Mouse (Mus musculus): ENCODE measurements around the gene Pjvk. TPM values are rescaled to one million over a fixed set of nuclear protein-coding genes. Genes with fewer than 3 reads are reported as not detected.

Pjvk gene
- polyA plus RNA-seq, 1 experiment from 2014 or later = 0.65 TPM

DNA sequence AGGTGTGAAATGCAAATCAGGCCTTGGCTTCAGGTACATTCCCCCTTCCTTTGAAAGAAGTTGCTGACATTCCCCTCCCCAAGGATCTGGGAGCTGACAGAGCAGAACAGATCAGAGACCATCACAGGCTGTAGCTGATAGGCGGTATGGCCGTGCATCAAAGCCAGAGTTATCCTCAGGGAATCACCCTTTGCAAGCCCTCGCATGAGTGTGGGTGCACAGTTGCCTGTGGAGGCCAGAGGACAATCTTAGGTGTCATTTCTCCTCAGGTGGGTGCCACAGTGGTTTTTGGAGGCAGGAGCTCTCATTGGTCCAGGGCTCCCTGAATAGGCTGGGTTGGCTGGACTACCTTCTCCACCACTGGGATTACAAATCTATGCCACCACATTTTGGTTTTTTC lies 53.9 kb downstream of the Pjvk start:
- 0 out of 2 replicates have a peak, but pooled peaks cover 4% of the 10 kb centered on the region for H3K4me1 ChIP-seq
- 75% methylated on average over 3 of the region's 3 CpGs for WGBS
- no peaks in the 10 kb centered on the region for H3K27me3 ChIP-seq (ENCODE audit: low read depth, poor library complexity, severe bottlenecking)
- H3K36me3 ChIP-seq = peaks cover 23% of the 10 kb centered on the region
- DNase-seq (ENCODE audit: low spot score) = no peak
- no peaks in the 10 kb centered on the region for H3K9me3 ChIP-seq (replicated peaks)
- H3K27ac ChIP-seq = no peak overlapping the region
- no peak overlapping the region for H3K4me3 ChIP-seq

DNA sequence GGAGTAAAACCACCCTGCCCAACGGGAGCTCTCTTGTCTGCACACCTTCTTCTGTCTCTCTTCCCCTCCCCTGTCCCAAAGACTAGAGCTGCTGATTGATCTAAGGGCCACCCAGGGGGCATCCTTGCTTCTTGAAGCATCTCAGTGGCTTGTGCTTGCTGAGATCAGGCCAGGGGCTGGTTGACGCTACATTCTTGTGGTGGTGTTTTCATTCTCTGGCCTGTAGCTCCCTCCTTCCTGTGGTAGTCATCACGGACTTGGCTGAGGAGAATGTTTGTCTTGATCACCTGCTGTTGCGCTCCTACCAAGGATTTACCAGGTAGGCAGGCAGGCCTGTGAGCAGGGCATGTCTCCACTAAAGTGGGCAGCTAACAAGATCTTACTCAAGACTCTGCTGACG lies 54.5 kb downstream of the Pjvk start:
- H3K27me3 ChIP-seq (ENCODE audit: low read depth, poor library complexity, severe bottlenecking) = no peaks in the 10 kb centered on the region
- peaks cover 17% of the 10 kb centered on the region for H3K36me3 ChIP-seq
- 0 out of 2 replicates have a peak, but pooled peaks cover 4% of the 10 kb centered on the region for H3K4me1 ChIP-seq
- H3K9me3 ChIP-seq (replicated peaks) = no peaks in the 10 kb centered on the region
- WGBS = 78% methylated on average over 5 of the region's 5 CpGs
- no peak overlapping the region for H3K4me3 ChIP-seq
- no peak for DNase-seq (ENCODE audit: low spot score)
- no peak overlapping the region for H3K27ac ChIP-seq

DNA sequence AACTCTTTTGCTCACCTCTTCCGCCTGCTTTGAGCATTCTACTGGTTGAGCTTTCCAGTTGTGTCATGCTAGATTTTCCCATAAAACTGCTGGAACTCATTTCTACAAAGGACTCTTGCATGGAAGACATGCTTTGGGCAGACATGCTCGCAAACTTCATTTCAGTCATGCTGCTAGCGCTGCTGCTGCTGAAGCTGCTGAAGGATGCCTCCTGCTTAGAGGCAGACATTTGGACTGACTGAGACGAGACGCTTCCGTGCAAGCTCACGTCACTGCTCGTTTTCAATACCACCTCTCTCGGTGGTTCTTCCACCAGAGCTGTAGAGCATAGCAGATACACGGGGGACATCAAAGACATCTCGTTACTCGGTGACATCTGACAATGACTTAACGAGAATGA lies 57.4 kb downstream of the Pjvk start:
- no peaks in the 10 kb centered on the region for H3K27me3 ChIP-seq (ENCODE audit: low read depth, poor library complexity, severe bottlenecking)
- H3K4me1 ChIP-seq = no peaks in the 10 kb centered on the region
- DNase-seq (ENCODE audit: low spot score) = no peak
- no peak overlapping the region for H3K4me3 ChIP-seq
- H3K36me3 ChIP-seq = peaks cover 24% of the 10 kb centered on the region
- 0 out of 2 replicates have a peak, but pooled peaks cover 7% of the 10 kb centered on the region for H3K9me3 ChIP-seq (replicated peaks)
- 95% methylated on average over 13 of the region's 13 CpGs for WGBS
- H3K27ac ChIP-seq = no peak overlapping the region

Other genes with a start within 250 kb of the Pjvk start
- 19.2 and 19.3 TPM in 2 replicates for gene Osbpl6, start 242.0 kb upstream of the Pjvk start, polyA plus RNA-seq (2016; fragmentation: Nextera tagmentation; extraction: Ambion mirVana)
- 76.4 and 91.0 TPM in 2 replicates for gene Prkra, start 461 bp upstream of the Pjvk start, polyA plus RNA-seq (2016; fragmentation: Nextera tagmentation; extraction: Ambion mirVana)
- 22.0 and 31.4 TPM in 2 replicates for gene Fkbp7, start 24.6 kb downstream of the Pjvk start, polyA plus RNA-seq (2016; fragmentation: Nextera tagmentation; extraction: Ambion mirVana)
- 12.4 and 12.6 TPM in 2 replicates for gene Plekha3, start 26.8 kb downstream of the Pjvk start, polyA plus RNA-seq (2016; fragmentation: Nextera tagmentation; extraction: Ambion mirVana)

All from limb, embryonic 10.5 days (tissue).